Mouse (Mus musculus): ENCODE measurements around the gene Bcl2l2.

DNA sequence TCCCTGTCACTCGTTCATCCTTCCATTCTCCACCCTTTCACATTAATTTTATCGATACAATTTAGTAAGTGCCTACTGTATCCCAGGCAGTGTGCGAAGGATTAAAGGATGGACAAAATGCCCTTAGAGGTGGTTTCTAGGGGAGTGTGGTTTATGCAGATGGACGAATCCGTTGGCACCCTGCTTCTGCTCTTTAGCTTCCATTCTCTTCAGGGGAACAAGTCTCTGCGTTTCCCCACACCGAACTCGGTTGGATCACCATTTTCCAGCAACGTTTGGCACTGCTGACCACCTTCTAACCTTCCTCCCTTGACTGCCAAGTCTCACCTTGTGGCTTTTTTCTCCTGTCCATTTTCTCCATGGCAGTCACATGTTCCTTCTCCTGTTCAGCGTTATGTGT, 30.2 kb downstream of the Bcl2l2 start:
- TF ChIP-seq CTCF (IDR thresholded peaks at IDR 0.05; ENCODE audit: insufficient read depth, low read depth, low read length), result no peak
- TF ChIP-seq POLR2A (IDR thresholded peaks at IDR 0.05; ENCODE audit: insufficient read depth, low read depth, low read length), result no peak

All from olfactory bulb, adult 2 months (tissue).